Mouse (Mus musculus) kidney, postnatal 0 days (tissue): Measurements from ENCODE around the gene Tubgcp3. TPM values are rescaled to one million over a fixed set of nuclear protein-coding genes. Genes with fewer than 3 reads are reported as not detected.
A peak's percentile ranks its signal among the peaks of the same experiment; 100 is the strongest.
"Not testable (repeated sequence)": the region's sequence is repeated elsewhere in the genome, so short reads cannot be mapped to it uniquely, and the experiment has no call there.

Source experiments
- ATAC-seq: fragments of 200-750 bp; cut with Nextera tagmentation; replicated peaks from 2 replicates; pipeline ENCODE4 v1.8.0; 2017; ENCODE audit warnings: low read depth, moderate number of reproducible peaks, moderate TSS enrichment, moderate library complexity; ENCODE audit not compliant: low FRiP score
- DNase-seq: peaks from one replicate; pipeline ENCODE4 v3.0.0-alpha.2; 2016; ENCODE audit warnings: low spot score
- H3K27ac ChIP-seq: fragments of 300-500 bp; sonication (generic); 2 replicates; pipeline ENCODE4 v1.5.1; 2014; ENCODE audit warnings: mild to moderate bottlenecking
- H3K27me3 ChIP-seq: fragments of 300-500 bp; sonication (generic); 2 replicates; pipeline ENCODE4 v1.6.1; 2014; ENCODE audit warnings: low read length, mixed read lengths; ENCODE audit not compliant: insufficient read depth
- H3K36me3 ChIP-seq: fragments of 300-500 bp; sonication (generic); 2 replicates; pipeline ENCODE4 v1.6.1; 2014; ENCODE audit warnings: low read length, mixed read lengths; ENCODE audit not compliant: insufficient read depth
- H3K4me1 ChIP-seq: fragments of 300-500 bp; sonication (generic); replicated peaks from 2 replicates; pipeline ENCODE4 v1.6.1; 2014; ENCODE audit warnings: antibody characterized with exemption, low read length, mixed read lengths; ENCODE audit not compliant: insufficient read depth
- H3K4me2 ChIP-seq: fragments of 300-500 bp; sonication (generic); 2 replicates; pipeline ENCODE4 v1.6.1; 2014; ENCODE audit warnings: mild to moderate bottlenecking, low read length, moderate library complexity, mixed read lengths
- H3K4me3 ChIP-seq: fragments of 300-500 bp; sonication (generic); replicated peaks from 2 replicates; pipeline ENCODE4 v1.5.1; 2014; ENCODE audit warnings: low read depth, low read length
- H3K9ac ChIP-seq: fragments of 300-500 bp; sonication (generic); 2 replicates; pipeline ENCODE4 v1.6.1; 2014; ENCODE audit warnings: low read depth, low read length
- H3K9me3 ChIP-seq: fragments of 300-500 bp; sonication (generic); replicated peaks from 2 replicates; pipeline ENCODE4 v1.6.1; 2016; ENCODE audit warnings: low read length, inconsistent platforms, mixed read lengths
- CTCF ChIP-seq: IDR thresholded peaks from 2 replicates; pipeline ENCODE4 v1.5.1; 2016; ENCODE audit warnings: antibody characterized with exemption, low read depth, mild to moderate bottlenecking, moderate library complexity
- WGBS: fragments of 180-500 bp; shearing (Covaris S2); extraction: QIAGEN DNeasy Blood & Tissue Kit; methylation state at CpG from one replicate; pipeline ENCODE4 v1.1.7; 2014; 5-methylcytosine and 5-hydroxymethylcytosine counted together
- polyA plus RNA-seq: library from polyadenylated mRNA; unstranded; fragments of >200 nt; fragmentation: Nextera tagmentation; extraction: Ambion mirVana; gene quantifications from 2 replicates; pipeline ENCODE4 v1.2.1, GENCODE M21; 2015

Gene Tubgcp3
- polyA plus RNA-seq, 1 experiment from 2014 or later = 28.4 TPM

- no peaks in the 10 kb centered on the region for H3K4me1 ChIP-seq
- H3K9ac ChIP-seq = no peak overlapping the region
- no peaks in the 10 kb centered on the region for H3K9me3 ChIP-seq
- DNase-seq (no peak), ATAC-seq (no peak)
- TF ChIP-seq CTCF = no peak
- no peak overlapping the region for H3K4me2 ChIP-seq
- H3K36me3 ChIP-seq = peaks cover 47% of the 10 kb centered on the region; the same call in 1 of the 2 replicates
- H3K27ac ChIP-seq = no peak overlapping the region
- H3K4me3 ChIP-seq = no peak overlapping the region
- WGBS = 73% methylated on average over 5 of the region's 5 CpGs
- H3K27me3 ChIP-seq = no peaks in the 10 kb centered on the region
These were observed 46.2 kb downstream of the Tubgcp3 start for GRCm38 (mm10) chr8:12625890-12626289.

- Histone ChIP-seq H3K4me3 (no peak overlapping the region), H3K4me1 (no peaks in the 10 kb centered on the region), H3K27me3 (no peaks in the 10 kb centered on the region), H3K27ac (no peak overlapping the region), H3K9me3 (no peaks in the 10 kb centered on the region), H3K4me2 (no peak overlapping the region), H3K36me3 (peaks cover 44% of the 10 kb centered on the region), H3K9ac (no peak overlapping the region)
- 96% methylated on average over 18 of the region's 18 CpGs for WGBS
- DNase-seq (no peak), ATAC-seq (no peak)
- no peak for TF ChIP-seq CTCF
These were observed 50.4 kb downstream of the Tubgcp3 start for GRCm38 (mm10) chr8:12621550-12622222.

- H3K4me2 ChIP-seq, H3K4me3 ChIP-seq, H3K4me1 ChIP-seq, ATAC-seq, DNase-seq, H3K27me3 ChIP-seq, H3K9me3 ChIP-seq, H3K27ac ChIP-seq, H3K9ac ChIP-seq: not testable (repeated sequence)
- WGBS = 82% methylated on average over 3 of the region's 3 CpGs
- peaks cover 40% of the 10 kb centered on the region for H3K36me3 ChIP-seq
These were observed 54.7 kb downstream of the Tubgcp3 start for GRCm38 (mm10) chr8:12617369-12617768.

- H3K4me3 ChIP-seq = no peak overlapping the region
- peaks cover 14% of the 10 kb centered on the region; the same call in 1 of the 2 replicates for H3K36me3 ChIP-seq
- H3K9ac ChIP-seq = no peak overlapping the region
- 84% methylated on average over 7 of the region's 7 CpGs for WGBS
- ATAC-seq (no peak), DNase-seq (no peak)
- H3K4me1 ChIP-seq = no peaks in the 10 kb centered on the region
- no peaks in the 10 kb centered on the region for H3K9me3 ChIP-seq
- no peak overlapping the region for H3K4me2 ChIP-seq
- TF ChIP-seq CTCF = no peak
- H3K27ac ChIP-seq = no peak overlapping the region
- H3K27me3 ChIP-seq = no peaks in the 10 kb centered on the region
These were observed 58.8 kb downstream of the Tubgcp3 start for GRCm38 (mm10) chr8:12613201-12613600.

GRCm38 (mm10) chr8:12609752-12610449 is 62.1 kb downstream of the Tubgcp3 start:
- H3K4me2 ChIP-seq = no peak overlapping the region
- H3K27ac ChIP-seq = no peak overlapping the region
- H3K9me3 ChIP-seq = no peaks in the 10 kb centered on the region
- no peak overlapping the region for H3K9ac ChIP-seq
- TF ChIP-seq CTCF = no peak
- 53% methylated on average over 12 of the region's 12 CpGs for WGBS
- no peaks in the 10 kb centered on the region for H3K4me1 ChIP-seq
- H3K27me3 ChIP-seq = no peaks in the 10 kb centered on the region
- no peak for ATAC-seq
- H3K36me3 ChIP-seq = peaks cover 6% of the 10 kb centered on the region; the same call in 1 of the 2 replicates
- H3K4me3 ChIP-seq = no peak overlapping the region
- peak; percentile 4 for DNase-seq

GRCm38 (mm10) chr8:12608810-12609209 is 63.2 kb downstream of the Tubgcp3 start:
- no peak for ATAC-seq
- Histone ChIP-seq H3K9ac (no peak overlapping the region), H3K9me3 (no peaks in the 10 kb centered on the region), H3K4me3 (no peak overlapping the region), H3K27me3 (no peaks in the 10 kb centered on the region), H3K36me3 (0 out of 2 replicates have a peak, but pooled peaks cover 4% of the 10 kb centered on the region), H3K27ac (no peak overlapping the region), H3K4me1 (no peaks in the 10 kb centered on the region), H3K4me2 (no peak overlapping the region)
- TF ChIP-seq CTCF = no peak
- WGBS = 70% methylated on average over 10 of the region's 10 CpGs
- no peak for DNase-seq
